Mouse (Mus musculus): ENCODE measurements around the gene Minos1. TPM values are rescaled to one million over a fixed set of nuclear protein-coding genes. Genes with fewer than 3 reads are reported as not detected.

The Minos1 gene
- polyA plus RNA-seq, 1 experiment = 137 TPM

DNA sequence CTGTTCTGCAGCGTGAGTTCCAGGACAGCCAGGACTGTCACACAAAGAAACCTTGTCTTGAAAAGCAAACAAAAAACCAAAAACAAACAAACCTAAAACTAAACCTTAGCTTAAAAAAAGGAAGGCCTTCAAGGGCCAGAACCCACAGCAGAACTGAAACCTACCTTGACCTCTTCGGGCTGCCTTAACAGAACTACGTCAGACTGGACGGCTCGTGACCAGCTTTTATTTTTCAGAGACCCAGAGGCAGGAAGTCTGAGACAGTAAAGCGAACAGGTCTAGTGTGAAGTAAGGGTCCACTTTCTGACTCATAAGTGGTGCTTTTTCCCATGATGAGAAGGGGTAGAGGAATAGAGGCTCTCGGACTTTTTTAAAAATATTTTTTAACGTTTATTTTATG, 35.3 kb upstream of the Minos1 start:
- no peaks in the 10 kb centered on the region for H3K4me1 ChIP-seq (ENCODE audit: control insufficient read depth, insufficient read depth, low read length)
- H3K27ac ChIP-seq (ENCODE audit: insufficient read depth, low read length) = no peak overlapping the region
- H3K27me3 ChIP-seq (ENCODE audit: control insufficient read depth, insufficient read depth, low read length, poor library complexity, severe bottlenecking) = no peaks in the 10 kb centered on the region
- no peaks in the 10 kb centered on the region for H3K9me3 ChIP-seq (replicated peaks; ENCODE audit: control insufficient read depth, insufficient read depth, low read length, poor library complexity, severe bottlenecking)
- H3K36me3 ChIP-seq (ENCODE audit: control insufficient read depth, insufficient read depth, low read length, poor library complexity, severe bottlenecking) = no peaks in the 10 kb centered on the region
- no peak for TF ChIP-seq CTCF (IDR thresholded peaks at IDR 0.05; ENCODE audit: low read depth, low read length)
- TF ChIP-seq EP300 (IDR thresholded peaks at IDR 0.05; ENCODE audit: insufficient read depth, low read depth, low read length) = no peak
- TF ChIP-seq POLR2A (IDR thresholded peaks at IDR 0.05; ENCODE audit: insufficient read depth, low read length) = no peak
- no peak overlapping the region for H3K9ac ChIP-seq (ENCODE audit: low read depth, poor library complexity, severe bottlenecking)
- H3K4me3 ChIP-seq (ENCODE audit: low read depth, low read length) = no peak overlapping the region

GRCm38 (mm10) chr4:139165259-139165658, 34.3 kb upstream of the Minos1 start:
- TF ChIP-seq EP300 (IDR thresholded peaks at IDR 0.05; ENCODE audit: insufficient read depth, low read depth, low read length) = no peak
- TF ChIP-seq POLR2A (IDR thresholded peaks at IDR 0.05; ENCODE audit: insufficient read depth, low read length) = no peak
- no peak for TF ChIP-seq CTCF (IDR thresholded peaks at IDR 0.05; ENCODE audit: low read depth, low read length)
- Histone ChIP-seq H3K27ac (ENCODE audit: insufficient read depth, low read length) (no peak overlapping the region), H3K36me3 (ENCODE audit: control insufficient read depth, insufficient read depth, low read length, poor library complexity, severe bottlenecking) (no peaks in the 10 kb centered on the region), H3K9me3 (replicated peaks; ENCODE audit: control insufficient read depth, insufficient read depth, low read length, poor library complexity, severe bottlenecking) (no peaks in the 10 kb centered on the region), H3K4me1 (ENCODE audit: control insufficient read depth, insufficient read depth, low read length) (no peaks in the 10 kb centered on the region), H3K9ac (ENCODE audit: low read depth, poor library complexity, severe bottlenecking) (no peak overlapping the region), H3K27me3 (ENCODE audit: control insufficient read depth, insufficient read depth, low read length, poor library complexity, severe bottlenecking) (no peaks in the 10 kb centered on the region), H3K4me3 (ENCODE audit: low read depth, low read length) (no peak overlapping the region)

GRCm38 (mm10) chr4:139164082-139164481, 33.2 kb upstream of the Minos1 start:
- H3K36me3 ChIP-seq (ENCODE audit: control insufficient read depth, insufficient read depth, low read length, poor library complexity, severe bottlenecking) = no peaks in the 10 kb centered on the region
- H3K4me1 ChIP-seq (ENCODE audit: control insufficient read depth, insufficient read depth, low read length) = no peaks in the 10 kb centered on the region
- H3K9ac ChIP-seq (ENCODE audit: low read depth, poor library complexity, severe bottlenecking) = no peak overlapping the region
- TF ChIP-seq POLR2A (IDR thresholded peaks at IDR 0.05; ENCODE audit: insufficient read depth, low read length) = no peak
- no peak overlapping the region for H3K27ac ChIP-seq (ENCODE audit: insufficient read depth, low read length)
- H3K4me3 ChIP-seq (ENCODE audit: low read depth, low read length) = no peak overlapping the region
- no peaks in the 10 kb centered on the region for H3K27me3 ChIP-seq (ENCODE audit: control insufficient read depth, insufficient read depth, low read length, poor library complexity, severe bottlenecking)
- no peaks in the 10 kb centered on the region for H3K9me3 ChIP-seq (replicated peaks; ENCODE audit: control insufficient read depth, insufficient read depth, low read length, poor library complexity, severe bottlenecking)

DNA sequence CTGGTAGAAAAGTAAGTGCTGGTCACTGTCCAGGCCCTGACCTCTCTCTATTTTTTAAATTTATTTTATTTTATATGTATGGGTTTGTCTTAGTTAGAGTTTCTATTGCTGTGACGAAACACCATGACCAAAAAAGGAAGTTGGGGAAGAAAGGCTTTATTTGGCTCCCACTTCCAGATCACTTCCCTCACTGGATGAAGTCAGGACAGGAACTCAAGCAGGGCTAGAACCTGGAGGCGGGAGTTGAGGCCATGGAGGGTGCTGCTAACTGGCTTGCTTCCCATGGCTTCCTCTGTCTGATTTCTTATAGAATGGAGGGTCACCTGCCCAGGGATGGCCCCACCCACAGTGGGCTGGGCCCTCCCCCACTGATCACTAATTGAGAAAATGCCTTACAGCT, 30.2 kb upstream of the Minos1 start:
- Histone ChIP-seq H3K9ac (ENCODE audit: low read depth, poor library complexity, severe bottlenecking) (no peak overlapping the region), H3K4me3 (ENCODE audit: low read depth, low read length) (no peak overlapping the region), H3K36me3 (ENCODE audit: control insufficient read depth, insufficient read depth, low read length, poor library complexity, severe bottlenecking) (no peaks in the 10 kb centered on the region), H3K27me3 (ENCODE audit: control insufficient read depth, insufficient read depth, low read length, poor library complexity, severe bottlenecking) (no peaks in the 10 kb centered on the region), H3K27ac (ENCODE audit: insufficient read depth, low read length) (no peak overlapping the region), H3K4me1 (ENCODE audit: control insufficient read depth, insufficient read depth, low read length) (no peaks in the 10 kb centered on the region), H3K9me3 (replicated peaks; ENCODE audit: control insufficient read depth, insufficient read depth, low read length, poor library complexity, severe bottlenecking) (no peaks in the 10 kb centered on the region)
- no peak for TF ChIP-seq POLR2A (IDR thresholded peaks at IDR 0.05; ENCODE audit: insufficient read depth, low read length)
- no peak for TF ChIP-seq EP300 (IDR thresholded peaks at IDR 0.05; ENCODE audit: insufficient read depth, low read depth, low read length)
- TF ChIP-seq CTCF (IDR thresholded peaks at IDR 0.05; ENCODE audit: low read depth, low read length) = no peak

GRCm38 (mm10) chr4:139158350-139158749, 27.4 kb upstream of the Minos1 start:
- H3K4me1 ChIP-seq (ENCODE audit: control insufficient read depth, insufficient read depth, low read length) = no peaks in the 10 kb centered on the region
- H3K9ac ChIP-seq (ENCODE audit: low read depth, poor library complexity, severe bottlenecking) = no peak overlapping the region
- H3K36me3 ChIP-seq (ENCODE audit: control insufficient read depth, insufficient read depth, low read length, poor library complexity, severe bottlenecking) = no peaks in the 10 kb centered on the region
- TF ChIP-seq CTCF (IDR thresholded peaks at IDR 0.05; ENCODE audit: low read depth, low read length) (no peak), POLR2A (IDR thresholded peaks at IDR 0.05; ENCODE audit: insufficient read depth, low read length) (no peak), EP300 (IDR thresholded peaks at IDR 0.05; ENCODE audit: insufficient read depth, low read depth, low read length) (no peak)
- H3K27me3 ChIP-seq (ENCODE audit: control insufficient read depth, insufficient read depth, low read length, poor library complexity, severe bottlenecking) = no peaks in the 10 kb centered on the region
- H3K4me3 ChIP-seq (ENCODE audit: low read depth, low read length) = no peak overlapping the region
- H3K27ac ChIP-seq (ENCODE audit: insufficient read depth, low read length) = no peak overlapping the region
- no peaks in the 10 kb centered on the region for H3K9me3 ChIP-seq (replicated peaks; ENCODE audit: control insufficient read depth, insufficient read depth, low read length, poor library complexity, severe bottlenecking)

GRCm38 (mm10) chr4:139156538-139156937, 25.6 kb upstream of the Minos1 start:
- TF ChIP-seq CTCF (IDR thresholded peaks at IDR 0.05; ENCODE audit: low read depth, low read length) = no peak
- no peak for TF ChIP-seq EP300 (IDR thresholded peaks at IDR 0.05; ENCODE audit: insufficient read depth, low read depth, low read length)
- TF ChIP-seq POLR2A (IDR thresholded peaks at IDR 0.05; ENCODE audit: insufficient read depth, low read length) = no peak
- Histone ChIP-seq H3K27ac (ENCODE audit: insufficient read depth, low read length) (no peak overlapping the region), H3K36me3 (ENCODE audit: control insufficient read depth, insufficient read depth, low read length, poor library complexity, severe bottlenecking) (no peaks in the 10 kb centered on the region), H3K4me1 (ENCODE audit: control insufficient read depth, insufficient read depth, low read length) (no peaks in the 10 kb centered on the region), H3K4me3 (ENCODE audit: low read depth, low read length) (no peak overlapping the region), H3K27me3 (ENCODE audit: control insufficient read depth, insufficient read depth, low read length, poor library complexity, severe bottlenecking) (no peaks in the 10 kb centered on the region), H3K9me3 (replicated peaks; ENCODE audit: control insufficient read depth, insufficient read depth, low read length, poor library complexity, severe bottlenecking) (no peaks in the 10 kb centered on the region), H3K9ac (ENCODE audit: low read depth, poor library complexity, severe bottlenecking) (no peak overlapping the region)

Data from ES-Bruce4 (cell line).